Mouse (Mus musculus) heart, adult 8-10 months (tissue): ENCODE data around the gene Zdhhc8. TPM values are rescaled to one million over a fixed set of nuclear protein-coding genes. Genes with fewer than 3 reads are reported as not detected.

ENCODE experiments used
- DNase-seq: peaks from one replicate; pipeline ENCODE4 v3.0.0; 2022; ENCODE audit warnings: low spot score
- total RNA-seq, 4 experiments: library from RNA; stranded (reverse); gene quantifications; 2 replicates each; pipeline ENCODE4 v1.2.4; 2022

Zdhhc8 gene
- total RNA-seq, 4 experiments from 2014 or later = 19.5 to 24.0 (median 20.8) TPM

DNA sequence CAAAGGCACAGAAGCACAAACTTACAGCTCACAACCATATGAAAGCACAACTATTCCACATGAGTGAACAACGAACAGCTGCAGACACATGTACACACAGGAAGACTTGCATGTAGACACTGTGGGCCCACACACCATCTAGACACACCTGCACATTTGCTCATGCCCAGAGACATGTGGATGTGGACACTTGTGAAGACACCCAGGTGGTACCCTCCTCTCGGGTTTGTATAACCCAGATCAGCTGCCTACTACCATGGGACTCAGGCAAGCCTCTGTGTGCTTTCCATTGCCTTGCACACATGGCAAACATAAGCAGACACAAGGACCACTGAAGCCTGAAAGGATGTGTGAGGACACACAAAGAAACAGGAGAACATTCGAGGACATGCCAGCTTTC lies 3.9 kb downstream of the Zdhhc8 start:
- no peak for DNase-seq

GRCm38 (mm10) chr16:18230617-18231016 lies 4.3 kb downstream of the Zdhhc8 start:
- DNase-seq = no peak

DNA sequence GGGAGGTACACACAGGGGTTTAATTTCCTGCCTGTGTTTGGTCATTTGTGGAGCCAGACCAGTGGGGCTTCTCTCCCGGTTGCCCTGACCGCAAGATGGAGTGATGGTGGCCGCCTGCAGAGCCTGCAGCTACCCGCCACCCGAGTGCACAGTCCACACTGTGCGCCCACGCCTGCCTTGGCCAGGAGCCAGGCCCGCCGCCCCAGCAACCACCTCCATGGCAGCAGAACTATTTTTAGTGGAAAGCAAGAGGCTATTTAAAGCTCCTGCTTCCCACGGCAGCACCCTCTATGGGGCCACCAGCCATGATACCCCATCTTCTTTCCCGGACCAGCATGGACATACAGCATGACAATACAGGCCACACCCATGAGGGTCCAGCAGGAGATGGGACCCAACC lies 5.3 kb downstream of the Zdhhc8 start:
- DNase-seq = peak; percentile 42

GRCm38 (mm10) chr16:18228856-18229255 lies 6.1 kb downstream of the Zdhhc8 start:
- no peak for DNase-seq

GRCm38 (mm10) chr16:18227897-18228422 lies 7.0 kb downstream of the Zdhhc8 start:
- DNase-seq = no peak

DNA sequence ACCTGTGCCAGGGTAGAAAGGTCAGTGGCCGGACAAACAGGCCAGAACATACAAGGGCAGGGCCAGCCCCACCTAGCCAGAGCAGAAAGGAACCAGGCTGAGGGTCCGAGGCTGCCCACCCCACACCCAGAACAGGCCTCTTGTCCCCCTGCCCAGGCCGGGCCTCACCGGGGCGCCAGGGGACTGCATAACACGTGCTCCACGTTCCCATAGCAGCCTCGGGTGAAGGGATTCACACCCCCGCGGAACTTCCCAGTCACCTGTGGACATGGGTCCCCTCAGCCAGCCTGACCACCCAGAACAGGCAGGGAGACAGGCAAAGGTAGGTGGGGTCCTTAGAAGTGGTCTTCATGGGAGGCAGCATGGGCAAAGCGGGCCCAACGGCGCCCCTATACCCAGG lies 7.7 kb downstream of the Zdhhc8 start:
- DNase-seq = no peak

GRCm38 (mm10) chr16:18222188-18222587 lies 12.7 kb downstream of the Zdhhc8 start:
- no peak for DNase-seq

GRCm38 (mm10) chr16:18221543-18221898 lies 13.4 kb downstream of the Zdhhc8 start:
- DNase-seq = no peak

DNA sequence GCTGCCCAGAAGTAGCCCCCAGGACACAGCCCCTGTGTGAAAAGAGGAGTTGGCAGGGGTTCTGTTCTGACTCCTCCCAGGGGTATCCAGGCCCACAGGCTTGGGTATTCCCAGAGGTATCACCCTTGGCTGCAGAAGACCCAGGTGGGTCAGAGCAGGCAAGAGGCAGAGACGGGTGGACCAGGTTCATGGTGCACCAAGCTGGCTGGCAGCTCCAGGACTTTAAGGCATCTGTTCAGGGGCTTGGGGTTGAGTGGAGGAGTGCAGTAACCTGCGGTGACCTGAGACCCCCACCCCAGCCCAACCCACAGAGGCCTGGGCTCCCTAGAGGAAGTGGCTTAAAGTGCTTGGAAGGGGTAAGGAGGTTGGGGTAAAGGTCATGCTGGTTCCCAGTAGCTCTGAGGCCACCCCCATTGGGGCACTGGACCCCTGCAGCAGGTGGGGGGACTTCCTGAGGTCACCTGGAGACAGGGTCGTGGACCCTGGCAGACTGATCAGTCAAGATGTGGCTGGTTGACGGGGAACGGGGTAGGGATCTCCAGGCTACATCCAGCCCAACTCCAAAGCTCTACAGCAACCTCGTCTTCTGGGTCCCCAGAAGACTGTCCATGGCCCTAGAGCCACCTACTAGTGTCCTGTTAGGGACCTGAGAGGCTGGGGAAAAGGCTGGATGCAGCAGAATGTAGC lies 13.9 kb downstream of the Zdhhc8 start:
- no peak for DNase-seq

GRCm38 (mm10) chr16:18220001-18220400 lies 14.9 kb downstream of the Zdhhc8 start:
- no peak for DNase-seq

GRCm38 (mm10) chr16:18218580-18218996 lies 16.3 kb downstream of the Zdhhc8 start:
- DNase-seq = no peak

DNA sequence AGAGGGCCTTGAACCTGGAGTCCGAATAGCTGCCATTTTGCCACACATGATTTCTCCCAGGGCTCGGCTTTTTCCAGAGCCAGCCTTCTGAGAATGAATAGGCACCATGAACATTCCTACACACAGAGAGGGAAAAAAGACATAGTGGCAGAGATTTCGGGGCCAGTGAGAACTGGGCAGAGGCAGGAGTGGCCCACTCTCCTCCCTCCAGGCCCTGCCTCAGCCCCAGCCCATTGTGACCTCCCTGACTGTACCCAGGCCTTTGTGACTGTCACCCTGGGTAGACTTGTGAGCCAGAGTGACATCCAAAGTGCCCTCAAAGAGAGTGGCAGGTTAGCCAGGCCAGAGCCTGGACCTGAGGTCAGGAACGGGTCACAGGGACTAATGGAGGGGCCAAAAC lies 17.4 kb downstream of the Zdhhc8 start, which contains the start of gene Ccdc188:
Ccdc188 (plus strand) TSS at position 301 of the 400 bp plus-strand sequence.
- DNase-seq = no peak

DNA sequence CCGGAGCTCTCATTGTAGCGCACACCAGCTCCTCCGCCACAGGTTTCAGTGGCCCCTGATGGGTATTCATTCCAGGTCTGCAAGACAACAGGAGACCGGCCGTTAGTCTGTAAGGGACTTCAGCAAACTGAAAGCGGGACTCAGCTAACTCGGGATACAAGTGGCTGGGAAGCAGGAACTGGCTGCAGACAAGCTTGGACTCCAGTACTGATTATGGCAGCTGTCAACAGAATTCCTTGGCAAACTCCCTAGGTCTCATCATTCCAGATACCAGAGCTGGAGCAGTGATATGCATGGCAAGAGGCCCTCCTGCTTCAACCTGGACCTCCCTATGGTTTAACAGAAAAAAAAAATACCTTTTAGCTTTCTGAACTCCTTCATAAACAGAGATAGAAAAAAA lies 20.1 kb downstream of the Zdhhc8 start:
- DNase-seq = no peak

DNA sequence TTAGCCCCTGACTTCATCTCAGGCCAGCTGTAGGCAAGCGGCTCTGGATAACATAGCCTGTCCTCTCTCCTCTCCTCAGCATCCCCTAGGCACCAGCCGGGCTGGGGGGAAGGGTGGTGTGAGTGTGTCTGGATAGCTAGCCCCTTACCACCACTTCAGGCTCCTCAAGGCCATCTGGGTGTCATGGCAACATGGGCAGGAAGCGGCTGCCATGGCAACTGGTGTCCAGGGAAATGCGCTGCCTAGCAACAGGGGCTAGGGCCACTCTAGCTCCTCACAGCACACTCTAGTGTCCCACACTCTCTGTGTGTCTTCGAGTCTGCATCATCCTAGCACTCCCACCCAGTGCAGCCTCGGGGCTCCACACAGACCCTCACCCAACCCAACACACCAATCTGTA lies 21.2 kb downstream of the Zdhhc8 start:
- no peak for DNase-seq

DNA sequence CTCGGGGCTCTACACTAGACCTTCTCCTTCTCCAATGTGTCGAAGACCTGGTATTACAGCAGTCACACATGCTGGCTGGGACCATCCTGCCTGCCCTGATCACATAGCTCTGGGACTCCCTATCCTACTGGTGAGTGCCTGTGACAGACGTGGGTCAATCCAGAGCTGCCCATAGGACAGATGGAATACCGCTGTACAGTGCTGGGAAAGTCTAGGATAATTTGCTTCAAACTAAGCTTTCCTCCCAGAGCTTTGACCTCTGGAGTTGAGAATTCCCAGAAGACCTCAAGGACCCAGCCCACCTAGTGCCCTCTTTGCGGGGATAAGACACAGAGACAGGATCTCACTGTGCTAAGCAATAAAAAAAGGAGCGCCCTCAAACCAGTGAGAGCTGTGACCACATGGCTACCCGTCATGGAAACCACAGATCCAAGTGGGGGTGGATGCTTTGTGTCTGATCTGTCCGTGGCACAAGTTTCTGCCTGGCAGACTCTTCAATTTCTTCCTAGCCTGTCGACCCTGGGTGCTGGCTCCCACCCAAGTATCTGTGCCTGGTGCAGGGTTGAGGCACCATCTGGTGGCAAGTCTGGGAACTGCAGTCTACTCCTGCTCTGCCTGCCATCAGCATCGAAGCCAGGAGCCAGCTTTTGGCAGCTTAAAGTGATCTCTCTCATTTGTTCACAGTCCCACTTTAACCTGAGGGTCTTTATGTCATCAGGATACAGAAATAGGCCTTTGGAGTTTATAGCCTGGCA lies 23.3 kb downstream of the Zdhhc8 start:
- peak; percentile 77 for DNase-seq

DNA sequence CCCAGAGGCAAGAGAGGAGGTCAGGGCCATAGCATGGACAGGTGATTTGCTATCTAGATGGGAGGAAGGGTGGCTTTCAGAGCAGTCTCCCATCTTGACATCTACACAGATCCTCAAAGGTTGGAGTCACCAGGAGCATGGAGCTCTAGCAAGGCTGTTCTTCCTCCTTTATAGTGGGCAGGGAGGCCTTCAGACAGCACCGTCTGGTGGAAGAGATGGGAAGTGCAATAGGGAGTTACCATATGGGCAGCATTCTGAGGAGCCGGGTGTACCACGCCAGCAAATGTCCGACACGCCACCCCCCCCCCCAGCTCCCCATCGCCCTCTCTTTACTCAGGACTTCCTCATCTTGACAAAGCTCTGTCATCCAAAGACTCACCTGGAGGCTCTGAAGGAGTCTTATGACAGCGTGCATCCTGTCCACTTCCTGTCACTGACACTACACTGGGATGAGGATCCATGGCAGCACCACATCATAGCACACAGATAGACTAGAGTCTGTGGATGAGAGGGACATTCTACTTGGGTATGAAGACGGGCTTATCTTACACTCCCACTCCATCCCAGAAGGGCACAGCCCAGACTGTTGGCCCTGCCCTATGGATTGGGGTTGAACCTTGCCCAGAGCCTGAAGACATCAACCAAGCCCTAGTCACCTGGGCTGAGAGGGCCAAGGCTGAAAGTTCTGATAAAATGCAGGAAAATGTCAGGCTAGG lies 24.1 kb downstream of the Zdhhc8 start:
- peak; percentile 58 for DNase-seq

- no peak for DNase-seq
These were observed 31.4 kb downstream of the Zdhhc8 start for GRCm38 (mm10) chr16:18203430-18204091.

- no peak for DNase-seq
These were observed 32.9 kb downstream of the Zdhhc8 start for GRCm38 (mm10) chr16:18202061-18202460.

DNA sequence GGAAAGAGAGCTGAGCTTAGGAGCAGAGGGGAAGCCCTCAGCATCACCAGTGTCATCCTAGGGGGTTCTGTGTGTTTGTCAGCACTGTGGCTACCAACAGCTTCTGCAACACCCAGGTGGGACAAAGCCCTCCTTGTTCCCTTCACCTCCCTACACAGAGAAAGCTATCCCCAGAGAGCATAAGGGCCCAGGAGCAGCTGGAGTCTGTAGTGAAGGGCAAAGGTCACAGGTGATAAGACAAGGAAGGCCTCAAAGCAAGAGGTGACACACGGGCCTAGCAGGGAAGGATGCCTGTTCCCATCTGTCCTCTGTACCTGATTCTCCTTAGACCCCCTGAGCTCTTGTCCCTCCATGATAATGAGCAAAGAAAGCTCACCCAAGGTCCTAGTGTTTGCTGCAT lies 33.3 kb downstream of the Zdhhc8 start:
- no peak for DNase-seq

DNA sequence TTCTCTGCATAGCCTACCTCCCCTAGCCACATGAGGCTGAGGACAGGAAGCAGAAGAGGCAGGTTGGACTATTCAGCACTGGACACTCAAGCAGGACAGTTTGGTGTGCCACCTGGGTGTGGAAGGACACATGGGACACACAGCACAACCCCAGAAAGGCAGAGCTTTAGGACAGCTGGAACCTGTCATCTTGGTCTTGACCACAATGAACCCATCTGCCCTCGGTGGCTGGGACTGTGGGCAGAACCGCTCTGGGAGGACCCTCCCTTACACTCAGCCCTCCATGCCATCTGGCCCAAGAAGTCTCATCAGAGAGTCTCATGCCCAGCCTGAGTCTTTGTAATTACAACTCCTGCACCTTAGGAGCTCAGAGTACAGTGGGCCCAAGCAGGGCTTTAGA lies 34.9 kb downstream of the Zdhhc8 start:
- no peak for DNase-seq

GRCm38 (mm10) chr16:18198365-18199098 lies 36.4 kb downstream of the Zdhhc8 start:
- no peak for DNase-seq
